Mouse (Mus musculus) embryo, embryonic 10 days (tissue): ENCODE measurements around the gene Siah1b.

ENCODE experiments used
- DNase-seq: peaks from one replicate; pipeline ENCODE4 v3.0.0-alpha.2; 2015; ENCODE audit warnings: low spot score

Gene Siah1b

GRCm38 (mm10) chrX:164076040-164076775 is at the start of gene Siah1b:
TSS of gene Siah1b (minus strand) at chrX:164076493.
- DNase-seq, result peak; percentile 95

- DNase-seq, result no peak
Measured at GRCm38 (mm10) chrX:164123942-164124341, 47.6 kb upstream of the Siah1b start.

- DNase-seq, result no peak
Measured at GRCm38 (mm10) chrX:164113744-164114143, 37.5 kb upstream of the Siah1b start.

GRCm38 (mm10) chrX:164111146-164111545 is 34.9 kb upstream of the Siah1b start:
- no peak for DNase-seq

- DNase-seq, result no peak
Measured at GRCm38 (mm10) chrX:164102656-164103055, 26.4 kb upstream of the Siah1b start.

- DNase-seq, result no peak
Measured at GRCm38 (mm10) chrX:164102198-164102597, 25.9 kb upstream of the Siah1b start.

GRCm38 (mm10) chrX:164101483-164101882 is 25.2 kb upstream of the Siah1b start:
- DNase-seq, result no peak

- no peak for DNase-seq
Measured at GRCm38 (mm10) chrX:164095838-164096237, 19.5 kb upstream of the Siah1b start.

GRCm38 (mm10) chrX:164093435-164093834 is 17.1 kb upstream of the Siah1b start:
- no peak for DNase-seq

- peak; percentile 5 for DNase-seq
Measured at GRCm38 (mm10) chrX:164092300-164093169, 16.2 kb upstream of the Siah1b start.

- no peak for DNase-seq
Measured at GRCm38 (mm10) chrX:164089916-164090315, 13.6 kb upstream of the Siah1b start.

GRCm38 (mm10) chrX:164088582-164088981 is 12.3 kb upstream of the Siah1b start, which contains the start of gene Cltrn:
TSS of gene Cltrn (plus strand) at chrX:164088830.
- DNase-seq, result no peak

- DNase-seq, result no peak
Measured at GRCm38 (mm10) chrX:164082030-164082429, 5.7 kb upstream of the Siah1b start.

GRCm38 (mm10) chrX:164068968-164069367 is 7.3 kb downstream of the Siah1b start:
- no peak for DNase-seq

GRCm38 (mm10) chrX:164066185-164066584 is 10.1 kb downstream of the Siah1b start:
- DNase-seq, result peak; percentile 90

GRCm38 (mm10) chrX:164059070-164059469 is 17.2 kb downstream of the Siah1b start:
- DNase-seq, result no peak

GRCm38 (mm10) chrX:164058523-164058922 is 17.8 kb downstream of the Siah1b start:
- DNase-seq, result no peak

- no peak for DNase-seq
Measured at GRCm38 (mm10) chrX:164055726-164056125, 20.6 kb downstream of the Siah1b start.

GRCm38 (mm10) chrX:164046736-164047135 is 29.6 kb downstream of the Siah1b start:
- no peak for DNase-seq

- DNase-seq, result no peak
Measured at GRCm38 (mm10) chrX:164042069-164042468, 34.2 kb downstream of the Siah1b start.

GRCm38 (mm10) chrX:164038882-164039281 is 37.4 kb downstream of the Siah1b start:
- DNase-seq, result no peak

- no peak for DNase-seq
Measured at GRCm38 (mm10) chrX:164035931-164036330, 40.4 kb downstream of the Siah1b start.

- no peak for DNase-seq
Measured at GRCm38 (mm10) chrX:164035401-164035800, 40.9 kb downstream of the Siah1b start.
